Mouse (Mus musculus) heart, adult 8-10 months (tissue): ENCODE data around the gene Med27. TPM values are rescaled to one million over a fixed set of nuclear protein-coding genes. Genes with fewer than 3 reads are reported as not detected.
A peak's percentile ranks its signal among the peaks of the same experiment; 100 is the strongest.

ENCODE experiments used
- DNase-seq: peaks from one replicate; pipeline ENCODE4 v3.0.0; 2022; ENCODE audit warnings: low spot score
- total RNA-seq, 4 experiments: library from RNA; stranded (reverse); gene quantifications; 2 replicates each; pipeline ENCODE4 v1.2.4; 2022

Gene Med27
- total RNA-seq, 4 experiments from 2014 or later = 16.0 to 18.0 (median 17.8) TPM

DNA sequence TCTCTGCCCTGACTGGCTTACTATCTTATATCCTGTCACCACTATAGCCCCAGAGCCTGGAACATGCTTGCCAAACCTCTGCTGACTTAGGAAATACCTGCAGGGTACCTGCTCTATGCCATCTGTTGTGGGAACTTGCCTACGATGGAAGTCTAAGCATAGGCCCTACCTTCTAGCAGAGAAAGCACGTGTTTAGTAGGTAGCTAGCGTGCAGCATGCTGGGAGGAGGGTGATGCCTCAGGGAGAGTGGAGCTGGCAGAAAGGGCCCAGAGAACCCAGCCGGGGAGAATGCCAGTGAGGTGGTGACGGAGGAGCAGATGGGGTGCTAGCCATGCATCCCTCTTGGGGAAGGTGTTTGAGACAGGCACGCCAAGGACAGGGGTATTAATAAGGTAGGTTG is 89.8 kb downstream of the Med27 start:
- DNase-seq = no peak

- no peak for DNase-seq
Observed at GRCm38 (mm10) chr2:29437111-29437510, 90.5 kb downstream of the Med27 start.

- no peak for DNase-seq
Observed at GRCm38 (mm10) chr2:29437861-29438529, 91.4 kb downstream of the Med27 start.

DNA sequence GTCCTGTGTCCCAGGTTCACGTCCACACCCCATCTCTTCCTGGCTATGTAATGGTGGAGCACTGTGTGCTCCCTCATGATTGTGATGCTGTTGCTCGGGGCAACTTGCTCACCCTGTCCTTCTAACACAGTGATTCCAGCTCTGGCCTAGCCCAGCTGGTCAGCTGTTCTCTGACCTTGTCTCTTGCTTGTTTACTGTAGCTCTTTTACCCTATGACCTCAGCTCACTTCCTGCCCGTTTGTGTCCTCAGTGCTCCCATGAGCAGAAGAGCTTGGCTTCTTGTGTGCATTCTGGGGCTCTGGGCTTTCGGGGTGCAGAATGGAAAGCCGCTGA is 91.9 kb downstream of the Med27 start:
- peak; percentile 50 for DNase-seq

DNA sequence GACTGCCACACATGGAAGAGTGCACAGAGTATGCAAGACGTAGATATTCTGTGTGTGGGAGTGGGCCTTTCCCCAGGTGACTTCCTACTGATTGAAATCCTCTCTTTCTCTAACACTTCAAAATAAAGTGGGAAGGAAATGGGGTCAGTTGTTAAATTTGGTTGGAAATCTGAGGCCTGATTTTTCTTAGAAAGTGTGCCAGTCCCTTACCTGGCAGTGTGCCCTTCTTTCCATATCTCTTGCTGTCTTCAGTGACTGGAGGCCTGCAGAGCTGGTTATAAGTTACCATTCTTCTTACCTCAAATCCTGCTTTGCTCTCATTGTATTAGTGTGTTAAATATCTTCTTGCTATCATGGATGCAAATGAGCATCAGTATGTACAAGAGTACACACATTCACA is 92.4 kb downstream of the Med27 start:
- DNase-seq = no peak

- DNase-seq = no peak
Observed at GRCm38 (mm10) chr2:29439396-29439795, 92.8 kb downstream of the Med27 start.

DNA sequence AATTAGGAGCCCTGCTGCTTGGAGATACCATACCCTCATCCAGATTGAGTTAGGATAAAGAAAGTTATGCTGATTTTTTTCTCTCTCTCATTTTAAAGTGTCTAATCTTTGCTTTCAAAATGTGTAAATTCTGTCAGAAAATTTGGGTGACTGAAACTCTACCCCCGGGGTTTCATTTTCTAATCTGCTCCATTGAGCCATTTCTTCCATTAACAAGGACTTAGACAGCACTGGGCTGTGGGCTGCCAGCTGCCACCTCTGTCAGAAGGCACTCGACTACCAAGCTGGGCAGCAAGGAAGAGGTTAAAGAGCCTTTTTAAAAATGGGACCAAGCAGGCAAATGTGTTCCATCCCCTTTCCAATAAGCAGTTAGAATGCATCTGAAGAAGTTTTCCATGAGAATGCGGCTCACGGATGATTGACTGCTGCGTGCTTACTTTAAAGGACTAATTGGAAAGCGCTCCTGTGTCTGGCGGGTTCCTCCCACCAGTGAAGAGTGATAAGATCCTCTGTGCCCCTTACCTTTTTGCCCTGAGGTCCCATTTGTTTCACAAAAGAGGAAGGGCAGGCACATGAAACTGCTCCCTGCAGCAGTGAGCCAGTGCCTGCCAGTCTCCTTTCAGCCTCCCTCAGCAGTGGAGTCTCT is 93.4 kb downstream of the Med27 start:
- DNase-seq = no peak

- no peak for DNase-seq
Observed at GRCm38 (mm10) chr2:29442275-29442674, 95.7 kb downstream of the Med27 start.

DNA sequence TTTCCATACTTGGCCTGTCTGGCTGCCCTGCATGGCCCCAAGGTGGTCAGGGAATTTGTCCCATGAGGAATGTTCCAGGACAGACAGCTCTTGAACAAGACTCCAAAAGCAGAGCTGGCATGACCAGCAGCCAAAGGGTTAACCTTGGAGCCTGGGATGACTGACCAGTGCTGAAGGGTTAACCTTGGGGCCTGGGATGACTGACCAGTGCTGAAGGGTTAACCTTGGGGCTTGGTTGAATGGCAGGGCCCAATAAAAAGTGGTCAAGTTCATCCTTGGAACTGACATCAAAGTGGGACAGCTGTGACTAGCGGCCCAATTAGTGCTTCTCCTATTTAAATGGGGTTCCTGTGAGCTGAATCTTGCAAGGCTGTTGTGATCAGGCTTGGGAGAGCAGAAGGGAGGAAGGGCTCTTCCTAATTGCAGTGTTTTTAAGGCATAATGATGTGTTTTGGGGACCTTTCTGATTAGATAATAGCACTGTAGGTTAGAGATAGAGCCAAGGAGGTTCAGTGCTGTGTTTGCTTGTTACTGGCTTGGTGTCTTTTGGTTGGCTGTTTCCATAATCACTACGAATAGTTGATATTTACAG is 97.1 kb downstream of the Med27 start:
- DNase-seq = no peak

- no peak for DNase-seq
Observed at GRCm38 (mm10) chr2:29448476-29449002, 101.9 kb downstream of the Med27 start.

DNA sequence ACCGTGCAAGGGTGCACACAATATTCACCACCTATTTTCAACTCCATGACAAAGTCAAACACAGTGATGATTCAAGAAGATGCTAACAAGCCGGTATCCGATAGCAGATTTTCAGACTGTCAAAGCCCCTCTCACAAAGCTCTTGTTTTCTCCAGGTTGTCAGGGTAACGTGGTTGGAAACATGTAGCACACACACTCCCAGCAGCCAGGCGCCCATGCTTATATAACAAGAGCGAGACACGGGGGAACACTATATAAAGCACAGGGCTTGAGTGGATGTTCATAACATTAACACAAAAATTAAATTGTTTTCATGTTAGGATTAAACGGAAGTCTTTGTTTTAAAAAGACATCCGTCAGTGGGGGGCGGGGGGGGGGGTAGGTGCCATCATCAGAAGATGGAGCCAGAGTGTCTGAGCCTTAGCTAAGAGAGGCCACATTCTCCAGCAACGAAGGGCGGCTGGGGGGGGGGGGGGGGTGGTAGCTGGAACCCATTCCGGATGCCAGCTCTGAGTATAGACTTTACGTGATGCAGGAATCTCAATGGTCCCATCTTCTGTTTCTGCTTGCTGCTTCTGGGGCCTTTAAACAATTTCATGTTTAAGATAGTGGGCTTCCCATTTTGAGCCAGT is 104.9 kb downstream of the Med27 start:
- DNase-seq = no peak

GRCm38 (mm10) chr2:29453376-29453775 is 106.8 kb downstream of the Med27 start:
- DNase-seq = no peak

DNA sequence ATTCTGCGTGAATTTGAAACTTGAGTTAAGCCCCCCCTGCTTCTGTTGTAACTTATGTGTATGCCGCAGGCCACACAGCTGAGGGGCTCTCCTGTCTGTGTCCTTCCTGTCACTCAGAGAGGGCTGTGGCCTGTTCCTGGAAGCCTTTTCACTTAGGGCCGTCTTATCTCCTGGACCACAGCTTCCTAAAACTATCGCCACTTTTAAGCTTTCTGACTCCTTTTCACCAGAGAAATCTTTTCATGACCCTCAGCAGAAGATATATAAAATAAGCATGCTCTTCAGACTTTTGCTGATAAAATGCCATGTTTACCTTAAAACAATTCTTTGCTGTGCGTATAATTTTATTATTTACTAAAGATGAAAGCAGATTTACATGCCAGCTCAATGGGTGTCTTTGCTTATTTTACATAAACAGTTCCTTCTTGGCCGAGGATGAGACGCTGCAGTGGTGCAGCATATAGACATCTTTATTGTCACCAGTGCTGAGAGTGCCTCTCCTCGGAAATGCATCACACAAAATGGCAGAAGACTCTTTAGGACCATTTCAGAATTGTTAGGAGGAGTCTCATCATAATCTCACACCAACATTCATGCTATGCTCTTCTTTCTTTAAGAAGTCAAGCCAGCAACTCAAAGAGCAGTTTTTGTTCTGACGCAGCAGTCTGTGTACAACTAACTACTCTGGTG is 110.2 kb downstream of the Med27 start:
- no peak for DNase-seq

GRCm38 (mm10) chr2:29457677-29458076 is 111.1 kb downstream of the Med27 start:
- no peak for DNase-seq

DNA sequence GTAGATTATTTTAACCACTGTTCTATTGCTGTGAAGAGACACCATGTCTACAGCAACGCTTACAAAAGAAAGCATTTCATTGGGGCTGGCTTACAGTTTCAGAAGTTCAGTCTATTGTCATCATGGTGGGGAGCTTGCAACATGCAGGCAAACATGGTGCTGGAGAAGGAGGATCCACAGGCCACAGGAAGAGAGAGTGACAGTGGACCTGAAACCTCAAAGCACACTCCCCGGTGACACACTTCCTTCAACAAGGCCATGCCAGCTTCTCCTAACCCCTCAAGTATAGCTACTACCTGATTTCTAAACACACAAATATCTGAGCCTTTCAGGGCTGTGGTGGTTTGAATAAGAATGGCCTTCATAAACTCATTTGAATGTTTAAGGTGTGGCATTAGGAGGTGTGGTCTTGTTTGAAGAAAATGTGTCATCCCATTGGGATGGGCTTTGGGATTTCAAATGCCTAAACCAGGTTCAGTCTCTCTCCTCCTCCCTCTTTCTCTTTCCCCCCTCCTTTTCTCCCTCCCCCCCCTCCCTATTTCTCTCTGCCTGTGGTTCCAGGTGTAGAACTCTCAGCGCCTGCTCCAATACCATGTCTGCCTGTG is 111.8 kb downstream of the Med27 start:
- no peak for DNase-seq

GRCm38 (mm10) chr2:29459648-29460047 is 113.0 kb downstream of the Med27 start:
- DNase-seq = no peak

GRCm38 (mm10) chr2:29461841-29462240 is 115.2 kb downstream of the Med27 start:
- DNase-seq = no peak

DNA sequence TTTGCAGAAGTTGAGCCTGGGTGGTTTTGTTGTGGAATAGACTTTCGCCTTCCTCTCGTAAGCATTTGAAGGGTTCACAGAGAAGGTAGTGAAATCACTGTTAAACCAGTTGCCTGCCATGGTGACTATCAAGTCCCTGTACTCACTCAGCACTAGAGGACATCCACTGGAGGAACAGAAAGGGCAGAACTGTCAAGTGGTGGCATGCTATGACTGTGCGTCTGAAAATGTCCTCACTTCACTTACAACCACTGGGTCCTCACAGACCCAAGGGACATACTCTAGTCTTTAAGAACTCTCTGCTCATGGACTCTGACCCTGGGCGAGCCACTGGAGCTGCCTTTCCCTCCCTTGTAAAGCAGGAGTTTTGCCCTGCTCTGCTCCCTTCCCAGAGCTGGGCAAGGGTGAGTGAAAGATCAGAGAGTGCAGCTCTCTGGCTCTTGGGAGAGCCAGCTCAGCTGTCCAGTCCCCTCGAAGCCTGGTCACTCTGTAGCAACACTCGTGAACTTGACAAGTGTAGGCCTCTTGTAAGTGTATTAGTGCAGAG is 116.5 kb downstream of the Med27 start:
- DNase-seq = no peak

DNA sequence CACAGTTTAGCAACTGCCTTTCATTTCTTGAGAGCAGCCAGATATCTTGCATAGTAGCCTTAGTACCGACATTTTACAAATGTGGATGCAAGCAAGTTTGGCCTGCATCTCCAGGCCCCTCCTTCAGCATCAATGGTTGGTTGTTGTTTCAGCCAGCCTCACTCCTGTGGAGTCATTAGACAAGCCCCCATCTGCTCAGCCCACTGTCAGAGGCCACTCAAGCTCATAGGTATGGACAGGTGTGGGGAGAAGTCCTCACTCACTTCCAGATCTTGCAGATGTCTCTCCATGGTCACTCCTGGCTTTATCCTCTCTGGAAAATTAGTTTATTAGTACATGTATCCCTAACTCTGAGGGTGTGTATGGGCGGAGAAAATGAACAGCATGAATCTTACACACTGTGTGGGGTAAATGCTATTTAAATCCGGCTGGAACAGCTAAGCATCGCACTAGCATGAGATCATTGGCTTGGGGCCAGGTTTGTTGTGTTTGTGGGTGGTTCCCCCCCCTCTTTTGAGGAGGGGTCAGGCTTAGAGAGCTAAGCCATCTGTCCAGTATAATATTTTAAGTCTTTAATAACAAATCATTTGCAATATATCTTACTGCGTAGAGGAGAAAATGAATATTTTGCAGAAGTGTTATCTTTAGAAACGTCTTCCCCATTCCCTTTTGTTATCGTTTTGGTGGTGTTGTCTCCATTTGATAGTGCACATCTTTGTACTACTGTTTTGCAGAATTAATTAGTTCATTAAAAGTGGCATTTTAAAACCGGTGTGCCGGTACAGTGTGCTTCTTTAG is 118.4 kb downstream of the Med27 start:
- no peak for DNase-seq

DNA sequence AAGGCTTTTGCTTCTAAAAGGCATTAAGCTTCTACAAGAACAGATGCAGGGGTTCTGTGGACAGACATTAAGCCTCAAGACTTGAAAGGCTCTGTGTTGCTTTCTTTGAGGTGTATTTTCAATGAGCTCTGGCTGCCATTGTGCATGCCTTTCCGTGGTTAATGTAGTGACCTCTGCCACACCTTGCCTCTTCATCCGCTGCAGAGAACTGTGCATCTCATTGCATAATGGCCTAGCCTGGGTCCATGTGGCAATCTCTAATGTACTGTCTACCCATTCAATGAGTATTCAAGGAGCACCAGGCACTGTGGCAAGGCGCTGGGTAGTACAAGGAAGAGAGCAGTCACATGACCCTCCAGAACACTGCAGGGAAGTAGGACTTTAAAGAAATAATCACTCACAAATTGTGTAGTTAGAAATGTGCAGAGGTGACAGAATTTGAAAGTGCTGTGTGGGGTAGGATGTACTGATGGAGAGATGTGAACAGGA is 119.1 kb downstream of the Med27 start:
- DNase-seq = no peak
